Mouse (Mus musculus): Measurements from ENCODE around the gene Maml3.

GRCm38 (mm10) chr3:51861631-51862030 lies 243.2 kb downstream of the Maml3 start:
- no peak for TF ChIP-seq CTCF (IDR thresholded peaks at IDR 0.05; ENCODE audit: insufficient read depth, low read depth, low read length)
- no peak for TF ChIP-seq POLR2A (IDR thresholded peaks at IDR 0.05; ENCODE audit: insufficient read depth, low read depth, low read length)

Measured in olfactory bulb, adult 2 months (tissue).